Mouse (Mus musculus): ENCODE data around the gene Gm28961.
"Not testable (repeated sequence)": the region's sequence is repeated elsewhere in the genome, so short reads cannot be mapped to it uniquely, and the experiment has no call there.

Gene Gm28961

DNA sequence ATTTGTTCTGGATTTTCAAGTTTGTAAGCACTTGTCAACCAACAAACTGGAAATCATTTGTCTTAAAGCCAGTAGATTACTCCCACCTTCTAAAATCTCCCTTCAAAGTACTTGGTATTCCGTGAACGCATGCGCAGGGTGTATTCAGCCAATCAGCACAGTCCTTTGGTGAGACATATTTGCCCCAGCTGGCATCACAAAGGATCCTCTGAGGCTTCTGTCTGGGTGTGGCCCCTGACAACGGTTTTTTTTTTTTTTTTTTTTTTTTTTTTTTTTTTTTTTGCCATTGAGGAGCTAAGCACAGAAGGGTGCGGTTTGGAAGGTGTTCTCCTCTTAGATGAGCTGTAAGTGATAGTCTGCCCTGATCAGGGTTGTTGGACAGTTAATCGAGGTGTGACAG, at the start of gene Gm28961:
Gene Gm28961, plus strand, starts transcription at position 301 of the 400 bp plus-strand sequence.
- not testable (repeated sequence) for DNase-seq (ENCODE audit: low read depth, low spot score)

Measured in retina, postnatal 7 days (tissue).